Mouse (Mus musculus): ENCODE measurements at regions not wholly inside any gene's neighbourhood (a gene's known extent, or its start where the extent isn't known, plus 50 kb on each side); places are given as distances from the start of the nearest gene placed in this dataset.

GRCm38 (mm10) chr13:42392701-42393100 is 91.4 kb downstream of the Edn1 start:
- TF ChIP-seq CTCF (IDR thresholded peaks at IDR 0.05; ENCODE audit: low read depth, low read length) (no peak), POLR2A (IDR thresholded peaks at IDR 0.05; ENCODE audit: extremely low read depth, insufficient read depth, low read length) (no peak)
